Mouse (Mus musculus) fat pad, adult 2 months (tissue): ENCODE data around the gene Tmem186.

ENCODE experiments used
- DNase-seq: peaks from one replicate; pipeline ENCODE4 v3.0.0-alpha.2; 2011; ENCODE audit warnings: low read depth, low spot score; ENCODE audit errors: extremely low read depth

Tmem186 gene

GRCm38 (mm10) chr16:8667814-8668213 lies 30.3 kb upstream of the Tmem186 start:
- DNase-seq = no peak

- no peak for DNase-seq
Measured at GRCm38 (mm10) chr16:8667261-8667660, 29.7 kb upstream of the Tmem186 start.

GRCm38 (mm10) chr16:8666452-8666851 lies 28.9 kb upstream of the Tmem186 start:
- no peak for DNase-seq

- DNase-seq = no peak
Measured at GRCm38 (mm10) chr16:8665367-8665766, 27.9 kb upstream of the Tmem186 start.

GRCm38 (mm10) chr16:8663606-8664539 lies 26.4 kb upstream of the Tmem186 start:
- no peak for DNase-seq

- DNase-seq = no peak
Measured at GRCm38 (mm10) chr16:8663022-8663421, 25.5 kb upstream of the Tmem186 start.

GRCm38 (mm10) chr16:8658764-8659163 lies 21.3 kb upstream of the Tmem186 start:
- DNase-seq = no peak

GRCm38 (mm10) chr16:8658349-8658748 lies 20.8 kb upstream of the Tmem186 start:
- DNase-seq = no peak

GRCm38 (mm10) chr16:8656256-8656655 lies 18.7 kb upstream of the Tmem186 start:
- DNase-seq = no peak

GRCm38 (mm10) chr16:8655599-8655998 lies 18.1 kb upstream of the Tmem186 start:
- DNase-seq = no peak

- no peak for DNase-seq
Measured at GRCm38 (mm10) chr16:8655108-8655507, 17.6 kb upstream of the Tmem186 start.

GRCm38 (mm10) chr16:8650007-8650406 lies 12.5 kb upstream of the Tmem186 start:
- no peak for DNase-seq

- DNase-seq = no peak
Measured at GRCm38 (mm10) chr16:8645546-8645945, 8.0 kb upstream of the Tmem186 start.

GRCm38 (mm10) chr16:8643855-8644254 lies 6.3 kb upstream of the Tmem186 start:
- no peak for DNase-seq

GRCm38 (mm10) chr16:8639466-8640191 lies 2.1 kb upstream of the Tmem186 start:
- DNase-seq = no peak

GRCm38 (mm10) chr16:8638131-8638530 lies 619 bp upstream of the Tmem186 start:
- no peak for DNase-seq

- DNase-seq = no peak
Measured at GRCm38 (mm10) chr16:8636867-8637216, 670 bp downstream of the Tmem186 start.

GRCm38 (mm10) chr16:8631428-8631827 lies 6.1 kb downstream of the Tmem186 start:
- DNase-seq = no peak

GRCm38 (mm10) chr16:8630419-8630818 lies 7.1 kb downstream of the Tmem186 start:
- DNase-seq = no peak

GRCm38 (mm10) chr16:8620315-8621115 lies 17.0 kb downstream of the Tmem186 start:
- DNase-seq = no peak

GRCm38 (mm10) chr16:8619659-8620314 lies 17.7 kb downstream of the Tmem186 start:
- DNase-seq = no peak
